Mouse (Mus musculus) cortical plate, adult 2 months (tissue): Measurements from ENCODE around the gene Slc45a2.

ENCODE experiments used
- CTCF ChIP-seq: fragments of 200-500 bp; IDR thresholded peaks from 2 replicates; pipeline ENCODE4 v1.5.1; 2011; ENCODE audit warnings: mild to moderate bottlenecking, control low read depth, low read length; ENCODE audit not compliant: insufficient read depth; ENCODE audit errors: extremely low read depth
- POLR2A ChIP-seq: fragments of 200-500 bp; IDR thresholded peaks from 2 replicates; pipeline ENCODE4 v1.6.1; 2011; ENCODE audit warnings: mild to moderate bottlenecking, low read length, control low read depth; ENCODE audit not compliant: insufficient read depth; ENCODE audit errors: extremely low read depth

GRCm38 (mm10) chr15:11004646-11005045, 4.1 kb downstream of the Slc45a2 start:
- no peak for TF ChIP-seq POLR2A
- TF ChIP-seq CTCF: no peak
